Mouse (Mus musculus): ENCODE data around the gene Hibadh.

DNA sequence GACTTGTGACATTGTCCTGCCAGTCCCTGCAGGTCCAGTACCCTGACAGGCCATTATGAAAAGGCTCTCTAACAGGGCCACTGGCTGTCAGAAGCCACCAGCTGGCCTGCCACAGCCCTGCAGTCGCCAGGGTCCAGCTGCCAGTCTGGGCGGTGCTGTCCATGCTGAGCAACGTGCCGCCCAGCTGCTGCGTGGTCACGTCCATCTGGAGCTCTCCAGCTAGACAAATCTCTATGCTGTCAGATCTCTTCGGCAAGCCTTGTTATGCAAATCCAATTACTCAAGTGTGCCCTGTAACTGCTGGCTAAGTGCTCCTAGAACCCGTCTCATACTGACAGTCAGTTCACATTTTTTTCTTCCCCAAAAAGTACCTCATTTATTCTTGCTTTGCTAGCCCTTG is 55.8 kb downstream of the Hibadh start:
- no peak for TF ChIP-seq CTCF (conservative IDR thresholded peaks at IDR 0.05; ENCODE audit: insufficient read depth, insufficient read length, low read depth, low read length)
- no peak for TF ChIP-seq POLR2A (IDR thresholded peaks at IDR 0.05; ENCODE audit: low read depth, low read length)
